Mouse (Mus musculus): ENCODE measurements at regions not wholly inside any gene's neighbourhood (a gene's known extent, or its start where the extent isn't known, plus 50 kb on each side); places are given as distances from the start of the nearest gene placed in this dataset.

GRCm38 (mm10) chr8:49533412-49534351, 689.9 kb upstream of the Tenm3 start:
- TF ChIP-seq POLR2A (IDR thresholded peaks at IDR 0.05; ENCODE audit: low read depth, low read length) (no peak), CTCF (conservative IDR thresholded peaks at IDR 0.05; ENCODE audit: insufficient read depth, insufficient read length, low read depth, low read length) (no peak)

Measured in kidney, adult 2 months (tissue).